23 mouse cellular contexts compared by ENCODE assay signal in the genomic region with DNA sequence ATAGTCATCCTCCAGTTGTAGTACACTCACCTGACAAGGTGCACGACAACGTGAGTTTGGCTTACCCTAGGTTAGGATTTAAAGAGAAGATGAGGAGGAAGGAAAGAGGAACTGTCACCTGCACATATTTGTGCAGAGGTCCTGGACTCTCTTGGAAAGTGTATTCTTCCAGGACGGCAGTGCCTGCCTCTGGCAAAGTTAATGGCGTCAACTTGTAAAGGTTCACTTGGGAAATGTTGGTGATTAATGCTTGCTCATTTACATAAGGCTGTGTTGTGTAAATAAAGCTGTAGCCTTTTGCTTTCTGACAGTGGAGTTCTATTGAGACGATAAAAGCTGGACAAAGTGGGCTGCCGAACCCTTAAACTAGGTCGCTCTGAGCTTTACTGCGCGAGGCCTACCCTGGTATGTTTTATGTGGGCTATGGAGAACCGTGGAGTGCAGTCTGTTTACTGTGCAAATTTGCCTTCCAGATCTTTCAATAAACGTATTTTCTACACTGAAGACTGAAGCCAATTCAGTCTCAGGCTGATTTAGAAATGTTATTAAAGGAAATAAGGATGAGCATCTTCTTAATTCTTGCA.
DNase-seq lines count a peak whose midpoint lies in the region; ATAC-seq and TF ChIP-seq lines count a peak whose summit lies in the region.
"Had no signal": no experiment of that assay in that cellular context is flagged by ENCODE, and none has a peak within 500 bp of the region (broad histone marks: within the 10 kb centered on the region; RNA-seq: fewer than 3 reads in every experiment).

No protein-coding gene starts in this region.

- H3K36me3 ChIP-seq in hindbrain, embryonic 14.5 days (replicated peaks; ENCODE audit: control insufficient read depth, insufficient read depth): no peaks in the 10 kb centered on the region
- H3K36me3 ChIP-seq in hindbrain, postnatal 0 days (ENCODE audit: insufficient read depth, low read length): no peaks in the 10 kb centered on the region
- H3K36me3 ChIP-seq in neural tube, embryonic 11.5 days (ENCODE audit: control insufficient read depth, insufficient read depth, low read length): no peaks in the 10 kb centered on the region
- no peaks in the 10 kb centered on the region for H3K36me3 ChIP-seq in neural tube, embryonic 14.5 days (ENCODE audit: control insufficient read depth, insufficient read depth, low read length)
- H3K36me3 ChIP-seq: embryonic facial prominence, embryonic 10.5 days; embryonic facial prominence, embryonic 13.5 days; forebrain, embryonic 10.5 days had no signal

- no peak for TF ChIP-seq CTCF in hindbrain, postnatal 0 days (IDR thresholded peaks at IDR 0.05; ENCODE audit: low read depth)

- no peak overlapping the region for H3K4me3 ChIP-seq in hindbrain, embryonic 14.5 days (replicated peaks; ENCODE audit: low read length)
- no peak overlapping the region for H3K4me3 ChIP-seq in hindbrain, postnatal 0 days (ENCODE audit: low read length)
- no peak overlapping the region for H3K4me3 ChIP-seq in neural tube, embryonic 11.5 days (ENCODE audit: low read depth, low read length)
- H3K4me3 ChIP-seq in neural tube, embryonic 14.5 days (ENCODE audit: low read depth, low read length): no peak overlapping the region
- H3K4me3 ChIP-seq: embryonic facial prominence, embryonic 10.5 days; embryonic facial prominence, embryonic 13.5 days; forebrain, embryonic 10.5 days; forebrain, embryonic 13.5 days; gastrocnemius, adult 2 months had no signal

- no peaks in the 10 kb centered on the region for H3K27me3 ChIP-seq in hindbrain, embryonic 14.5 days (ENCODE audit: control insufficient read depth, insufficient read depth, low read length)
- no peaks in the 10 kb centered on the region for H3K27me3 ChIP-seq in hindbrain, postnatal 0 days (ENCODE audit: insufficient read depth, low read length)
- no peaks in the 10 kb centered on the region for H3K27me3 ChIP-seq in neural tube, embryonic 11.5 days (ENCODE audit: control insufficient read depth, insufficient read depth, low read length)
- no peaks in the 10 kb centered on the region for H3K27me3 ChIP-seq in neural tube, embryonic 14.5 days (ENCODE audit: control insufficient read depth, insufficient read depth, low read length)
- H3K27me3 ChIP-seq: embryonic facial prominence, embryonic 13.5 days; forebrain, embryonic 13.5 days had no signal

- H3K4me2 ChIP-seq in hindbrain, embryonic 14.5 days (replicated peaks): no peak overlapping the region
- no peak overlapping the region for H3K4me2 ChIP-seq in hindbrain, postnatal 0 days (ENCODE audit: low read depth, low read length)
- H3K4me2 ChIP-seq in neural tube, embryonic 11.5 days (ENCODE audit: low read depth): no peak overlapping the region
- no peak overlapping the region for H3K4me2 ChIP-seq in neural tube, embryonic 14.5 days (ENCODE audit: low read depth, low read length)
- H3K4me2 ChIP-seq: embryonic facial prominence, embryonic 13.5 days; forebrain, embryonic 13.5 days; heart, embryonic 11.5 days had no signal

- WGBS in hindbrain, embryonic 14.5 days: 59% methylated on average over 11 of the region's 11 CpGs
- 62% methylated on average over 11 of the region's 11 CpGs for WGBS in hindbrain, postnatal 0 days
- 68% methylated on average over 11 of the region's 11 CpGs for WGBS in neural tube, embryonic 11.5 days
- 31% methylated on average over 11 of the region's 11 CpGs for WGBS in neural tube, embryonic 14.5 days

- 0 out of 2 replicates have a peak overlapping the region, but pooled peaks have one; percentile 9 for H3K27ac ChIP-seq in hindbrain, embryonic 14.5 days
- H3K27ac ChIP-seq in hindbrain, postnatal 0 days: no peak overlapping the region
- no peak overlapping the region for H3K27ac ChIP-seq in neural tube, embryonic 11.5 days (ENCODE audit: low read depth, low read length)
- no peak overlapping the region for H3K27ac ChIP-seq in neural tube, embryonic 14.5 days (ENCODE audit: low read depth, low read length)
- H3K27ac ChIP-seq: embryonic facial prominence, embryonic 10.5 days; embryonic facial prominence, embryonic 13.5 days; forebrain, embryonic 10.5 days; forebrain, embryonic 13.5 days; gastrocnemius, adult 2 months had no signal

- peak; percentile 21; the same call in 1 of the 2 replicates for ATAC-seq in hindbrain, embryonic 14.5 days (ENCODE audit: low FRiP score)
- ATAC-seq in hindbrain, postnatal 0 days: no peak
- peak; percentile 67 for ATAC-seq in neural tube, embryonic 11.5 days (ENCODE audit: insufficient read depth, low FRiP score, low TSS enrichment)
- peak; percentile 64; the same call in 1 of the 2 replicates for ATAC-seq in neural tube, embryonic 14.5 days (ENCODE audit: low read depth)
- ATAC-seq: activated CD4-positive, CD25-positive, alpha-beta regulatory T cell, adult 4 months; forebrain, embryonic 13.5 days; forebrain, embryonic 16.5 days had no signal

- no peaks in the 10 kb centered on the region for H3K4me1 ChIP-seq in hindbrain, embryonic 14.5 days (replicated peaks; ENCODE audit: control insufficient read depth, insufficient read depth, low read length)
- no peaks in the 10 kb centered on the region for H3K4me1 ChIP-seq in hindbrain, postnatal 0 days (ENCODE audit: insufficient read depth, low read length)
- H3K4me1 ChIP-seq in neural tube, embryonic 11.5 days (ENCODE audit: control insufficient read depth, insufficient read depth, low read length): no peaks in the 10 kb centered on the region
- H3K4me1 ChIP-seq in neural tube, embryonic 14.5 days (ENCODE audit: control insufficient read depth, insufficient read depth, low read length): no peaks in the 10 kb centered on the region
- H3K4me1 ChIP-seq: embryonic facial prominence, embryonic 10.5 days; embryonic facial prominence, embryonic 13.5 days; forebrain, embryonic 10.5 days; forebrain, embryonic 13.5 days had no signal

- no peak overlapping the region for H3K9ac ChIP-seq in hindbrain, embryonic 14.5 days
- H3K9ac ChIP-seq in hindbrain, postnatal 0 days (replicated peaks; ENCODE audit: low read length): no peak overlapping the region
- H3K9ac ChIP-seq in neural tube, embryonic 11.5 days (ENCODE audit: low read length): no peak overlapping the region
- H3K9ac ChIP-seq in neural tube, embryonic 14.5 days (replicated peaks; ENCODE audit: low read depth, low read length): no peak overlapping the region
- H3K9ac ChIP-seq: embryonic facial prominence, embryonic 13.5 days; forebrain, embryonic 13.5 days had no signal

- no peak for DNase-seq in hindbrain, embryonic 14.5 days (ENCODE audit: low spot score)
- DNase-seq in hindbrain, postnatal 0 days (ENCODE audit: low spot score): no peak
- no peak for DNase-seq in neural tube, embryonic 11.5 days (ENCODE audit: low spot score)
- no peak for DNase-seq in neural tube, embryonic 10.5 days (ENCODE audit: extremely low spot score, low spot score)
- DNase-seq in liver: no peak
- DNase-seq: adrenal gland, adult 8-10 months; adrenal gland, postnatal 25 days; cerebellum, adult 11-12 months; cerebellum, adult 8-10 months; cerebellum, postnatal 10 days; cerebellum, postnatal 36 days; embryo, embryonic 11 days; gastrocnemius, adult 2 months; gastrocnemius, postnatal 14 days; heart, adult 11 months had no signal

- H3K9me3 ChIP-seq in hindbrain, embryonic 14.5 days (ENCODE audit: control insufficient read depth, low read length): 0 out of 2 replicates have a peak, but pooled peaks cover 6% of the 10 kb centered on the region
- no peaks in the 10 kb centered on the region for H3K9me3 ChIP-seq in hindbrain, postnatal 0 days (ENCODE audit: low read length)
- H3K9me3 ChIP-seq in neural tube, embryonic 11.5 days (ENCODE audit: control insufficient read depth, low read length): no peaks in the 10 kb centered on the region
- H3K9me3 ChIP-seq in neural tube, embryonic 14.5 days (ENCODE audit: control insufficient read depth, low read length): no peaks in the 10 kb centered on the region
- H3K9me3 ChIP-seq: embryonic facial prominence, embryonic 13.5 days had no signal
